Mouse (Mus musculus) spleen, adult 10 weeks (tissue): ENCODE results near the gene Samd5. TPM values are rescaled to one million over a fixed set of nuclear protein-coding genes. Genes with fewer than 3 reads are reported as not detected.

Source experiments
- polyA plus RNA-seq: library from polyadenylated mRNA; stranded (reverse); fragments of 350-450 nt; fragmentation: Illumina TruSeq; extraction: RNeasy Lipid Tissue Mini Kit (QIAGEN cat#74804); gene quantifications from one replicate; pipeline ENCODE4 v1.2.3, GENCODE M21; 2015; ENCODE audit warnings: low replicate concordance; ENCODE audit not compliant: insufficient read depth

Gene Samd5
- polyA plus RNA-seq = 0.26 TPM

GRCm38 (mm10) chr10:9674561-9675521, at the start of gene Samd5:
Gene Samd5, minus strand, starts transcription at chr10:9675208.

Other genes starting within 250 kb of the Samd5 start
- gene Stxbp5, start 225.9 kb upstream of the Samd5 start, polyA plus RNA-seq = 19.9 TPM